Mouse (Mus musculus): ENCODE data around the gene Tanc2.

Gene Tanc2

GRCm38 (mm10) chr11:105654616-105655015, 64.8 kb downstream of the Tanc2 start:
- no peak for DNase-seq

DNA sequence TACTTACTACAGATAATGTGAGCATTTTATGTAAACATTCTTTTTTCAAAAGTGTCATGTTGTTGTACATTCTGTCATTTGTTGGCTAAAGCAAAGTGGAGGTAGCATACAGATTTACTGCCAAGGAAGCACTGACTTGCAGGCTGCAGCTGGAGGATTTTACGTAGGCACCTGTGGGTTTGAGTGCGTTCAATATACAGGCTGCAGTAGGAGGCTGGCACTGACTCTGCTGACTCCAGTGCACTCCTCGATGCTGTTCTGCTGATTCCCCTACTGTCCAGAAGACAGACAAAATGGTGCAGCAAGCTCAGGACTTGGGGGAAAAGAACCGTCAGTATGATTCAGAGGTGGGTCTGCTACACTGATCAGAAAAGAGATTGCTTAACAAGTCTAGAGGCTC, 65.5 kb downstream of the Tanc2 start:
- DNase-seq, result no peak

GRCm38 (mm10) chr11:105667879-105668278, 78.1 kb downstream of the Tanc2 start:
- DNase-seq, result no peak

DNA sequence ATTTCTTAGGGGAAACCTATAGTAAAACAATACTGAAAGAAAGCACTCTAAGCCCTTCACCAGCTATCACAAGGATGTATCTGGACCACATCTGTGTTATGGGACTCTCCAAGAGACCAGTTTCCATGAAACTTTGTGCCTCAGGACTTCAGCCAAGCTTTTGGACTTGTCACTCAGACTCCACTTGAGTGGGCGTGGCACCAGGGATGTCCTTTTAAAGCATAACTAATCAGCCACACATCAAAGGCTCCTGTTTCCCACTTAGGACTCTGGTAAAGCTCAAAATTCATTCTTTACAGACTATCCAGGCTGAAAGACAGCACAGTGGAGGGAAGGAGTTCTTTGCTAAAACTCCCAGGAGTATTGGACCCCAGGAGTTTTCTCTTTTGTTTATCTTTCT, 89.2 kb downstream of the Tanc2 start:
- DNase-seq, result no peak

GRCm38 (mm10) chr11:105684747-105685146, 95.0 kb downstream of the Tanc2 start:
- DNase-seq, result no peak

GRCm38 (mm10) chr11:105700528-105700927, 110.7 kb downstream of the Tanc2 start:
- no peak for DNase-seq

GRCm38 (mm10) chr11:105719660-105720059, 129.9 kb downstream of the Tanc2 start:
- no peak for DNase-seq

- no peak for DNase-seq
These were observed 141.8 kb downstream of the Tanc2 start for GRCm38 (mm10) chr11:105731541-105731940.

DNA sequence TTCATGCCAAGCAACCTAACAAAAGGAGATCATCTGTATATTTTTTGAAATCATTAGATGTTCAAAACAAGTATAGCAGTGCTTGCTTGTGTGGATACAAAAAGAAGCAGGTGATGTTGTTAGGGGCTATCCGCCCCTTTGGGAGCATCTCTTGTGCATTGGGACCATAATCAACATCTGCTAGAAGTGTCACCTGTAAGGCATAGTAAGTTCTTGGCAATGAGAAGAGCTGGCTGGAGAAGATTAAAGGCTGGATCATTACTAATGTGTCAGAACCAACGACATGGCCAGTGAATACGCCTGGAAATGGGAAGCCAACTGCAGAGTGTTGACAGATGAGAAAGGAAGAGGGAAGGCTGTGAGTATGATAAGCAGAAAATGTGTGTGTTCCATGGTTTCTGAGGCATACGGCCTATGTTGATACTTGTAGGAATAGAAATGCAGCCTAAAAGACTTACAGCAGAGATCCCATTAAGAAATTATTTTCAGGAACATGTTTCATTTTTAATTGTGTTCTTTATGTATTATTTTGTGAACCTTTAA, 142.3 kb downstream of the Tanc2 start:
- DNase-seq, result no peak

GRCm38 (mm10) chr11:105743171-105743570, 153.4 kb downstream of the Tanc2 start:
- no peak for DNase-seq

DNA sequence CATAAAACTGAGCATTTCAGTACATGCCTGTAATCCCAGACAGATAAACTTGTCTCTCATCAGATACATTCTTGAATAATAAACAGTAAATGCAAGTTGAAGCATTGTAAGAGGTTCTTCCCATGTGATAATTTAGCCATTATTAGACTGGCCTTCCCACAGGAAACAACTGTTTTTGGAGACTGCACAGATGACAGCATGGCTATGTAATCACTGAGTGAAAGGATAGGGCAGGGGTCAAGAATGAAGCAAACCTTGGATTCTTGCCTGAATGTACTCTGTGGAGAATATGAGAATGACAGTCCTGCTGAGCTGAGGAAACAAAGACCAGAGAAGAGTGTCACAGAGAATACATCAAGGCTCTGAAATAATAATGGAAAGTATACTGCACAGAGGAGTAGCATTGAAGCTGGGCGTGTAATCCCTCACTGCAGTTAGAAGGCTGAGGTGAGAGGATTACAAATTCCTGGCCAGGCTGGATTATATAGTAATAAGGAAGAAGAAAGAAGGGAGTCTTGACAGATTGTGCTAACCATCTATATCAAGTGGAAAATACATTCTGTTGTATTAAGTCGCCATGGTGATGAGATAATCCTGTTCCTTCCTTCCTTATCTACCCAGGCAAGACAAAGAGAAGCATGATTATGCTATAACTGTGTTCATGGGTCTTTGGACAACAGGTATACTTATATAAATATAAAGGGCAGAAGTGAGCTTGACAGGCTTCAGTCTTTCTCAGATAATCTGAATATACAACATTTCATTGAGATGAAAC, 159.7 kb downstream of the Tanc2 start:
- no peak for DNase-seq

DNA sequence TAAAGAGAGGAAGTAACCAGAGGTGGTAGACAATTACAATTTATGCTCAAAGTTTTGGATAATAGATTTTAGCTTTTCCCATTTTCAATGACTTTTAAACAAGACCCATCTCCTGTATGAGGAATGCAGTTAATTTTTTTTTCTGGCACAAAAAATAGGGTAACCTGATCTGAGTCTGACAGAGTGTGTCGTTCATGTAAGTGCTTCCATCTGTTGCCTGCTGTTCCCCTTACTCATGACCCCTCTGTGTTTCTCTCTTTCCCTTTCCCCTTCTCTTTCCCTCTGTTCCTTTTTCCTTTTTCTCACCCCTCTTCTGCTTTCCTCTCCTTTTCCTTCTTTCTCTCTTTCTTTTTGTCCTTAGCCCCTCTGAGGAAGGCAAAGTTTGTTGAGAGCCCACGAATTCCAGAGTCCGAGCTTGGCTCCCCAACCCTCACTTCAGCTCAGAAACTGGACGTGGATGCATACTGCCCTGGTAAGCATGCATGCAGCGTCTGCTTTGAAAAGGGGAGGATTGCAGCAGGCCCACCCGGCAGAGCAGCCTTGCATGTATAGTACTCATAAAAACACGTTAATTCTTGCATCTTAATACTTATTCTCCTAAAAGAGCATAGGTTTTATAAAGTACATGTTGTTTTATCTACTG, 168.9 kb downstream of the Tanc2 start:
- DNase-seq, result no peak

DNA sequence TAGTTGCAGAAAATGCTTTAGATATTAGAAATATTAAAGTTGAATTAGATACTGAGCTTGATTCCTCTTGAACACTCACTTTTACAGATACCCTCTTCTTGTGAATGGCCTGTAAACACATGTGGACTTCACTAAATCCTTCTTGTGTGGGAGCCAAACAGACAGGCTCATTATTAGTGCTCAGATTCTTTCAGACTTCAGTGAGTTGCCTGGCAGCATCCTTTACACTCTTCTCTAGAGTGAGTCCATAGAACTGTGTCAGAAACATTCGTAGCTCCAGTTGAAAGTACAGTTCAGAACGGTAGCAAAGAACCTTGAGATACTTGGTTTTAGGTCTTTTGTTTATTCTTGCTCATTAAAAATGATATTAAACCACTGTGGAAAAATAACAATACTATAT, 169.6 kb downstream of the Tanc2 start:
- no peak for DNase-seq

DNA sequence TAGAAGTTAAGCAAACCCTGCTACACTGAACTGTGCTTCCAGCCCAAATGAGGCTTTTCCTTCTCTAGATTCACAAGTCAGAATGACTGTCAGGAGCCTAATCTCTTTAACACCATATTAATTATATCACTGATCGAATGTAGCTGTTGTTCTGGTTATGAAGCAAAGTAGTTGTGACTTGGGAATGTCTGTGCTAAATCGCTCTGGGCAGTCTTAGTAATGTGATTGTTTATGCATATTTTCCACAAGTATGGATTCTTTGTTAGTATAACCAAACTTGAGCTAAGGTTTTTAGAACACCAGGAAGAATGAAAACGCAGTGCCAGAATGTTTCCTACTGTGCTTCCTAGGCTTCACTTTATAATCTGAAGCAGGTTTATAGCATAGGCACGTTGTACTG, 170.6 kb downstream of the Tanc2 start:
- DNase-seq, result no peak

DNA sequence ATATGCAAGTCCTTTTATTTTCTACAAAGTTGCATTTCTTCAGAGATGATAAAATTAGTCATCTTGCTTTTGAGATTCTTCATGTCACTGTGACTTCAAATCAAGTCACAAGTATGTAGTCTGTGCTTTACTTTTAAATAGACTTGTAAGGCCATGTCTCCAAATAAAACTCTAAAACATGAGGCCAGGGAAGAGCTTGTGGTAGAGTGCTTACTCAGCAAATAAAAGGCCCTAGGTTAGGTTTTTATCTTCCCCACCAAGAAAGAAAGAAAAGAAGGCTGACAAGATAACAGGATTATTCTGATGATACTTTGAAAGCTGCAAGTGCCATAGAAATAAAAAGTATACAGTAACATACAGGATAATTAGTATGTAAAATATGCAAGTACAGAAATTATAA, 188.0 kb downstream of the Tanc2 start:
- no peak for DNase-seq

DNA sequence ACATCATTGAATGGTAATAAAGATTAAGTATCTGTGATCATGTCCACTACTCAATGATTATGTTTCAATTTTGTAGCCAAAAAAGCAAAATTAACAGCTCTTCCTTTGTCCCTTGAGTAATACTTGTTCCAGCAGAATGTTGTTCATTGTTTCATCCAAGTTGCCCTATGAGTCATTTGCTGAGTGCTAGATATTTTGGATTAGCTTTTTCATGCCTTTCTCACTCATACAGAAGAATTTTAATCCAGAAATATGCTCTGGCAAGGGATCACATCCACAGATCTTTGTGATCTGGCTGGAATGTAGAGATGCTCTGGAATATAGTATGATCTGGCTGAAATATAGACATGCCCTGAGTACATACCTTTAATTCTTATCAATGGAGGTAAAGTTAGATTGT, 202.7 kb downstream of the Tanc2 start:
- DNase-seq, result no peak

GRCm38 (mm10) chr11:105803686-105804085, 213.9 kb downstream of the Tanc2 start:
- no peak for DNase-seq

GRCm38 (mm10) chr11:105804776-105805175, 215.0 kb downstream of the Tanc2 start:
- no peak for DNase-seq

GRCm38 (mm10) chr11:105807103-105807502, 217.3 kb downstream of the Tanc2 start:
- no peak for DNase-seq

- no peak for DNase-seq
These were observed 233.5 kb downstream of the Tanc2 start for GRCm38 (mm10) chr11:105823246-105823645.

DNA sequence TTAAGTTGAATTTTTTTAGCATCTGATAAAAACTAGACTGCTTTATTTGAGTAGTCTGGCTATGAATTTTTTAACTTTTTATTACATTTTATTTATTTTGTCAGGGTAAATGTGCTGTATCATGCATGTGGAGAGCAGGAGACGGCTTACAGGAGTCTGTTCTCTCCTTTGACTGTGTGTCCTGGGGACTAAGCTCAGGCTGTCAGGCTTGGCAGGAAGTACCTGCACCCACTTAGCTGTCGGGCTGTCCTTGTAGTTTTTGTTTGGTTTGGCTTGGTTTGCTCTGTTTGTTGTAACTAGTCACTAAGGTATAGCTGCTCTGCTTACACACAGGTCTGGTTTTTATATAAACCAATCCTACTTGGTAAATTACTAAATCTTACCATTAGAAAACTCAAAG, 234.0 kb downstream of the Tanc2 start:
- DNase-seq, result no peak

GRCm38 (mm10) chr11:105828175-105828574, 238.4 kb downstream of the Tanc2 start:
- no peak for DNase-seq

DNA sequence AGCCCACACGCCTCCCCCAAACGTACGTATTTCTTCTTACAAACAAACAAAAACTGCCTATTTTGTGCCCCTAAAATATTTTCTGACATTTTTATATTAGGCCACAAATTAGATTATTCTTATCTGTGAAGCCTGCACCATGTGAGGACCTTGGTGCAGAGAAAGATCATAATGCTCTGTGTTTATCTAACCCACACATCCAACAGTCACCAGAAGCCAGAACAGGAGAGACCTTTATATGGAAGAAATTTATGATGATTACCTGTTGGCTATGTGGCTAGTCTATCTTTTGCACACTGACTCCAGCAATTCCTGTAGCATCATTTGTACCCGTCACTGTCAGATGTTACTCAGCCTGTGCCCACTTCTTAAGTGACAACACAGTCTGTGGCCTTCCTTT, 245.4 kb downstream of the Tanc2 start:
- DNase-seq, result no peak

DNA sequence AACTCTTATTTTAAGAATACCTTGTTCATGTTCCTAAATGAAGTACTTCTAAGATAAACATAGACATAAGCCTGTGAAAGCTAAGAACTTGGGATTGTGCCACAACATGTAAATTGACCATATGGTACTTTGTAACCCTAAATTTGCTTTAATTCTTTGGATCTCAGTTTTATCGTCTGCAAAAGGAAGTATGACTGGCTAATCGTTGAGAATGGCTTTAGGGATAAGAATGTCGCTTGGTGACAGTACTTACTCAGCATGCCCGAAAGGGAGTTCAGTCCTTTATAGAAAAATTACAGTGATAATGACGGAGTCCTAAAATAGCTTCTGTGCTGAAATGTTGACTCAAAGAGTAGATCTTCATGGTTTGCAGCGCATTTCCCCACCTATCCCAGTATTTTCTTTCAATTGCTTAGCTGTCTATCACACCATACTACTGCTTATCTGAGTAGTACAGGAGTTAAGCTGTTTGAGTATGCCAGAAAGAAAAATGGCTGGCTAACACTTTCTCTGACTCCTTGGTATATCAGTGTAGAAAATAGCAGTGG, 246.6 kb downstream of the Tanc2 start:
- no peak for DNase-seq
